Mouse (Mus musculus) myocyte (in vitro differentiated cells): ENCODE measurements around the gene Fkrp. TPM values are rescaled to one million over a fixed set of nuclear protein-coding genes. Genes with fewer than 3 reads are reported as not detected.

ENCODE experiments used
- H3K27me3 ChIP-seq: one replicate; pipeline ENCODE4 v1.6.1; 2011; ENCODE audit not compliant: control insufficient read depth, insufficient read depth, insufficient read length
- H3K36me3 ChIP-seq: one replicate; pipeline ENCODE4 v1.6.1; 2011; ENCODE audit not compliant: control insufficient read depth, insufficient read depth
- H3K4me2 ChIP-seq: one replicate; pipeline ENCODE4 v1.6.1; 2011; ENCODE audit warnings: low read depth, control low read depth
- H3K4me3 ChIP-seq: one replicate; pipeline ENCODE4 v1.5.1; 2011; ENCODE audit warnings: mild to moderate bottlenecking, control low read depth, moderate library complexity
- H3K79me2 ChIP-seq: one replicate; pipeline ENCODE4 v1.6.1; 2011; ENCODE audit not compliant: control insufficient read depth, insufficient read depth
- H3ac ChIP-seq: one replicate; pipeline ENCODE4 v1.6.1; 2011; ENCODE audit not compliant: control insufficient read depth, insufficient read length
- CEBPB ChIP-seq: IDR thresholded peaks from 2 replicates; pipeline ENCODE4 v1.6.1; 2011; ENCODE audit warnings: mild to moderate bottlenecking, moderate library complexity; ENCODE audit not compliant: poor library complexity, insufficient read depth, severe bottlenecking
- E2F4 ChIP-seq: IDR thresholded peaks from one replicate; pipeline ENCODE4 v1.6.1; 2011; ENCODE audit warnings: mild to moderate bottlenecking, control low read depth, moderate library complexity; ENCODE audit not compliant: insufficient read depth
- MAX ChIP-seq: IDR thresholded peaks from one replicate; pipeline ENCODE4 v1.6.1; 2011; ENCODE audit warnings: low read depth, mild to moderate bottlenecking, control low read depth
- MYOD1 ChIP-seq, 3 experiments: IDR thresholded peaks; one replicate each; pipeline ENCODE4 v1.6.1; 2011; ENCODE audit warnings: control low read depth in 2 of 3, low read depth in 2 of 3, mild to moderate bottlenecking in 2 of 3, moderate library complexity in 1 of 3; ENCODE audit not compliant: insufficient read length in 2 of 3, control insufficient read depth in 1 of 3
- MYOG ChIP-seq, 3 experiments: IDR thresholded peaks; one replicate each; pipeline ENCODE4 v1.6.1; 2011; ENCODE audit warnings: control low read depth in 2 of 3, low read depth in 2 of 3, mild to moderate bottlenecking in 2 of 3; ENCODE audit not compliant: insufficient read length in 2 of 3, control insufficient read depth in 1 of 3, insufficient read depth in 1 of 3
- POLR2A ChIP-seq: IDR thresholded peaks from one replicate; pipeline ENCODE4 v1.6.1; 2011; ENCODE audit warnings: low read depth, mild to moderate bottlenecking, control low read depth, moderate library complexity; ENCODE audit not compliant: insufficient read length
- POLR2AphosphoS2 ChIP-seq: IDR thresholded peaks from one replicate; pipeline ENCODE4 v1.6.1; 2011; ENCODE audit warnings: low read depth, control low read depth; ENCODE audit not compliant: insufficient read length
- REST ChIP-seq: IDR thresholded peaks from one replicate; pipeline ENCODE4 v1.6.1; 2011; ENCODE audit warnings: mild to moderate bottlenecking, control low read depth, moderate library complexity; ENCODE audit not compliant: insufficient read depth, insufficient read length
- SRF ChIP-seq: IDR thresholded peaks from one replicate; pipeline ENCODE4 v1.6.1; 2011; ENCODE audit warnings: low read depth; ENCODE audit not compliant: control insufficient read depth, insufficient read length
- TCF12 ChIP-seq: IDR thresholded peaks from one replicate; pipeline ENCODE4 v1.6.1; 2011; ENCODE audit warnings: mild to moderate bottlenecking, control low read depth; ENCODE audit not compliant: poor library complexity, insufficient read depth, severe bottlenecking
- TCF3 ChIP-seq: IDR thresholded peaks from one replicate; pipeline ENCODE4 v1.6.1; 2011; ENCODE audit warnings: low read depth, control low read depth; ENCODE audit not compliant: insufficient read length
- USF1 ChIP-seq: IDR thresholded peaks from one replicate; pipeline ENCODE4 v1.6.1; 2011; ENCODE audit warnings: low read depth, mild to moderate bottlenecking, control low read depth, moderate library complexity
- polyA plus RNA-seq: library from polyadenylated mRNA; unstranded; fragments of >200 nt; fragmentation: generic; extraction: Trizol; gene quantifications from one replicate; pipeline ENCODE4 v1.2.1, GENCODE M21; 2012; ENCODE audit warnings: missing spikeins

Gene Fkrp
- polyA plus RNA-seq, 1 experiment = 26.7 TPM

- Histone ChIP-seq H3K27me3 (no peaks in the 10 kb centered on the region), H3K36me3 (no peaks in the 10 kb centered on the region), H3K4me2 (no peak overlapping the region), H3K4me3 (no peak overlapping the region), H3ac (no peak overlapping the region), H3K79me2 (no peaks in the 10 kb centered on the region)
- TF ChIP-seq USF1 = no peak
Observed at GRCm38 (mm10) chr7:16848579-16848978, 32.0 kb upstream of the Fkrp start.

GRCm38 (mm10) chr7:16847507-16847906 lies 31.0 kb upstream of the Fkrp start:
- no peak for TF ChIP-seq MYOG (IDR thresholded peaks at IDR 0.05; ENCODE audit: control insufficient read depth in 1 of 3, insufficient read depth in 1 of 3, insufficient read length in 2 of 3, low read depth in 2 of 3)
- TF ChIP-seq USF1 = no peak
- TF ChIP-seq MYOD1 (IDR thresholded peaks at IDR 0.05; ENCODE audit: control insufficient read depth in 1 of 3, insufficient read length in 2 of 3, low read depth in 2 of 3) = no peak
- TF ChIP-seq REST = no peak
- no peak for TF ChIP-seq TCF12
- no peak for TF ChIP-seq E2F4
- TF ChIP-seq SRF = no peak
- no peak for TF ChIP-seq TCF3
- no peak for TF ChIP-seq CEBPB
- no peak for TF ChIP-seq POLR2AphosphoS2
- TF ChIP-seq MAX = no peak
- no peak for TF ChIP-seq POLR2A
- Histone ChIP-seq H3K79me2 (no peaks in the 10 kb centered on the region), H3ac (no peak overlapping the region), H3K4me3 (no peak overlapping the region), H3K36me3 (no peaks in the 10 kb centered on the region), H3K4me2 (no peak overlapping the region), H3K27me3 (no peaks in the 10 kb centered on the region)

GRCm38 (mm10) chr7:16846775-16847174 lies 30.2 kb upstream of the Fkrp start:
- no peak overlapping the region for H3K4me3 ChIP-seq
- no peaks in the 10 kb centered on the region for H3K36me3 ChIP-seq
- no peak overlapping the region for H3ac ChIP-seq
- TF ChIP-seq MYOD1 (IDR thresholded peaks at IDR 0.05; ENCODE audit: control insufficient read depth in 1 of 3, insufficient read length in 2 of 3, low read depth in 2 of 3) = no peak
- TF ChIP-seq MAX = no peak
- no peak for TF ChIP-seq MYOG (IDR thresholded peaks at IDR 0.05; ENCODE audit: control insufficient read depth in 1 of 3, insufficient read depth in 1 of 3, insufficient read length in 2 of 3, low read depth in 2 of 3)
- TF ChIP-seq USF1 = no peak
- TF ChIP-seq CEBPB = no peak
- no peak for TF ChIP-seq REST
- TF ChIP-seq TCF12 = no peak
- TF ChIP-seq POLR2AphosphoS2 = no peak
- no peak for TF ChIP-seq SRF
- no peak for TF ChIP-seq POLR2A
- no peaks in the 10 kb centered on the region for H3K79me2 ChIP-seq
- H3K4me2 ChIP-seq = no peak overlapping the region
- H3K27me3 ChIP-seq = no peaks in the 10 kb centered on the region

DNA sequence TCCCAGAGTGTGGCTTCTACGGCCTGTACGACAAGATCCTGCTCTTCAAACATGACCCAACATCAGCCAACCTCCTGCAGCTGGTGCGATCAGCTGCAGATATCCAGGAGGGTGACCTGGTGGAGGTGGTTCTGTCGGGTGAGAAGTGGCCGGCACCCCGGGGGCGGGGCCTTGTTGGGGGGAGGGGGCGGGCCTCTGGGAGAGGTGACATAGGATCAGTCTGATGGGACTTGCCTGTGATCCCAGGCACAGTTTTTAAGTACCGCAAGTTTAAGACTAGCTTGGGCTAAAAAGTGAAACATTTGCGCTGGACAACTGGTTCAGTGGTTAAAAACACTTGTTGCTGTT lies 29.3 kb upstream of the Fkrp start:
- Histone ChIP-seq H3ac (no peak overlapping the region), H3K4me3 (no peak overlapping the region)
- TF ChIP-seq TCF3 = no peak
- TF ChIP-seq POLR2A = no peak
- TF ChIP-seq POLR2AphosphoS2 = no peak
- no peak for TF ChIP-seq MYOD1 (IDR thresholded peaks at IDR 0.05; ENCODE audit: control insufficient read depth in 1 of 3, insufficient read length in 2 of 3, low read depth in 2 of 3)
- TF ChIP-seq MYOG (IDR thresholded peaks at IDR 0.05; ENCODE audit: control insufficient read depth in 1 of 3, insufficient read depth in 1 of 3, insufficient read length in 2 of 3, low read depth in 2 of 3) = no peak
- no peak for TF ChIP-seq TCF12
- TF ChIP-seq REST = no peak
- no peak for TF ChIP-seq MAX
- TF ChIP-seq SRF = no peak

DNA sequence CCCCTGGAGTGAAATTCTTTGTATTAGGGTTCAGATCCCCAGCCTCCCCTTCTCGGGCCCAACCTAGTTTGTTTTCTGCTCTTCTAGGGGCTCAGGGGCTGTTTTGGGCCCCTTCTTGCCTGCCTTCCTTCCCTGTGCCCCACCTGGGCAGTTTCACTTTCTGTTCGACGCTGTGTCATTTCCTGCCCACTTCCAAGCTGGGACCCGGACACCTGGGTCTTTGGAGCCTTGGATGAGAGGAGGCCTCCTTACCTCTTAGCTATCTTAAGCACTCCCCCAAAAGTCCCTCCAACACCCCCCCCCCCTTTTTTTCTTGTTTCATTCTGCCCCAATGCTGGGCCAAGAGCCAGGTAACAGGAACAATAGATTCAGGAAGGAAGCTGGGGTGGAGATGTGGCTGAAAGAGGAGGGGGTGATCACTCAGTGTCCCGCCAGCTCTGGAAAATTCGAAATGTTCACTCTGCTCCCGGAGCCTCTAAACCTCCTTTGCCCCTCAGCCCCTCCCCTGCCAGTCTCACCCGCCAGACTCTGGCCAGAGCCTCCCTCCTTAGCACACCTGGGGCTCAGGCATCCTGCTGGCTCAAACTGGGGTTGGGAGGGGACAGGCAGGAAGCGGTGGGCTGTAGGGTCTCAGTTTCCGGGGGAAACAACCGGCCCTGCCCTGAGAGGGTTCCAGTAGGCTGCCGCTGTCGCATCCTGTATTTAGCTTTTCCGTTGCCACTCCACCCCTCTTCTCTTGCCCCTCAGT lies 28.7 kb upstream of the Fkrp start:
- Histone ChIP-seq H3K36me3 (no peaks in the 10 kb centered on the region), H3ac (no peak overlapping the region), H3K4me2 (peak overlapping the region; percentile 98), H3K79me2 (no peaks in the 10 kb centered on the region), H3K27me3 (no peaks in the 10 kb centered on the region), H3K4me3 (no peak overlapping the region)
- TF ChIP-seq MYOG (IDR thresholded peaks at IDR 0.05; ENCODE audit: control insufficient read depth in 1 of 3, insufficient read depth in 1 of 3, insufficient read length in 2 of 3, low read depth in 2 of 3) = no peak
- no peak for TF ChIP-seq POLR2AphosphoS2
- no peak for TF ChIP-seq TCF12
- TF ChIP-seq E2F4 = no peak
- TF ChIP-seq REST = no peak
- no peak for TF ChIP-seq USF1
- no peak for TF ChIP-seq TCF3
- TF ChIP-seq POLR2A = no peak
- TF ChIP-seq SRF = no peak
- no peak for TF ChIP-seq MAX
- TF ChIP-seq MYOD1 (IDR thresholded peaks at IDR 0.05; ENCODE audit: control insufficient read depth in 1 of 3, insufficient read length in 2 of 3, low read depth in 2 of 3) = no peak
- TF ChIP-seq CEBPB = no peak

More for the DNA sequence above, 29.3 kb upstream of the Fkrp start:
- Histone ChIP-seq H3K79me2 (no peaks in the 10 kb centered on the region), H3K4me2 (no peak overlapping the region), H3K27me3 (no peaks in the 10 kb centered on the region), H3K36me3 (no peaks in the 10 kb centered on the region)
